Comparison of ENCODE assay signal across 14 mouse cellular contexts in genomic region chr11:118811404-118811803, GRCm38 (mm10).
"Had no signal": no experiment of that assay in that cellular context is flagged by ENCODE, and none has a peak within 500 bp of the region (broad histone marks: within the 10 kb centered on the region; RNA-seq: fewer than 3 reads in every experiment).

No protein-coding gene starts in this region.

- H3K4me3 ChIP-seq: limb, embryonic 12.5 days; limb, embryonic 15.5 days; midbrain, embryonic 13.5 days; myocyte; neural tube, embryonic 13.5 days had no signal

- H3K27ac ChIP-seq: limb, embryonic 12.5 days; limb, embryonic 15.5 days; liver, embryonic 14.5 days; macrophage; midbrain, embryonic 13.5 days; neural tube, embryonic 13.5 days had no signal

- H3K27me3 ChIP-seq: limb, embryonic 12.5 days; limb, embryonic 15.5 days; midbrain, embryonic 13.5 days; neural tube, embryonic 13.5 days had no signal

- DNase-seq: kidney, adult 9 months; kidney, postnatal 14 days; left cerebral cortex, postnatal 4 days; liver, postnatal 0 days; lung, embryonic 14.5 days; thymus, adult 18-20 months; thymus, postnatal 36 days had no signal

- H3K36me3 ChIP-seq: limb, embryonic 12.5 days; limb, embryonic 15.5 days; midbrain, embryonic 13.5 days had no signal

- H3K9me3 ChIP-seq: limb, embryonic 12.5 days; limb, embryonic 15.5 days; midbrain, embryonic 13.5 days; neural tube, embryonic 13.5 days had no signal
